Mouse (Mus musculus) limb, embryonic 13.5 days (tissue): ENCODE measurements around the gene Mcm6. TPM values are rescaled to one million over a fixed set of nuclear protein-coding genes. Genes with fewer than 3 reads are reported as not detected.

Source experiments
- ATAC-seq: fragments of 200-750 bp; cut with Nextera tagmentation; 2 replicates; pipeline ENCODE4 v1.8.0; 2017; ENCODE audit warnings: low read depth, moderate number of reproducible peaks, moderate TSS enrichment; ENCODE audit not compliant: low FRiP score
- H3K27ac ChIP-seq: fragments of 300-500 bp; sonication (generic); 2 replicates; pipeline ENCODE4 v1.5.1; 2015; ENCODE audit warnings: inconsistent platforms, mild to moderate bottlenecking, moderate library complexity
- H3K27me3 ChIP-seq: fragments of 300-500 bp; sonication (generic); 2 replicates; pipeline ENCODE4 v1.6.1; 2015; ENCODE audit warnings: mild to moderate bottlenecking, inconsistent platforms
- H3K36me3 ChIP-seq: fragments of 300-500 bp; sonication (generic); 2 replicates; pipeline ENCODE4 v1.6.1; 2015; ENCODE audit warnings: inconsistent platforms, mild to moderate bottlenecking, moderate library complexity
- H3K4me1 ChIP-seq: fragments of 300-500 bp; sonication (generic); 2 replicates; pipeline ENCODE4 v1.6.1; 2015; ENCODE audit warnings: inconsistent platforms
- H3K4me2 ChIP-seq: fragments of 300-500 bp; sonication (generic); replicated peaks from 2 replicates; pipeline ENCODE4 v1.6.1; 2015; ENCODE audit warnings: inconsistent platforms, mild to moderate bottlenecking, moderate library complexity
- H3K4me3 ChIP-seq: fragments of 300-500 bp; sonication (generic); 2 replicates; pipeline ENCODE4 v1.5.1; 2015; ENCODE audit warnings: moderate library complexity, mild to moderate bottlenecking, inconsistent platforms
- H3K9ac ChIP-seq: fragments of 300-500 bp; sonication (generic); 2 replicates; pipeline ENCODE4 v1.6.1; 2015; ENCODE audit warnings: mild to moderate bottlenecking, inconsistent platforms
- H3K9me3 ChIP-seq: fragments of 300-500 bp; sonication (generic); 2 replicates; pipeline ENCODE4 v1.6.1; 2016; ENCODE audit warnings: inconsistent platforms
- WGBS: fragments of 180-500 bp; shearing (Covaris S2); methylation state at CpG from one replicate; pipeline ENCODE4 v1.1.7; 2015; 5-methylcytosine and 5-hydroxymethylcytosine counted together
- polyA plus RNA-seq: library from polyadenylated mRNA; unstranded; fragments of >200 nt; fragmentation: Nextera tagmentation; extraction: Ambion mirVana; gene quantifications from 2 replicates; pipeline ENCODE4 v1.2.1, GENCODE M21; 2015

The Mcm6 gene
- polyA plus RNA-seq, 1 experiment from 2014 or later = 231 TPM

DNA sequence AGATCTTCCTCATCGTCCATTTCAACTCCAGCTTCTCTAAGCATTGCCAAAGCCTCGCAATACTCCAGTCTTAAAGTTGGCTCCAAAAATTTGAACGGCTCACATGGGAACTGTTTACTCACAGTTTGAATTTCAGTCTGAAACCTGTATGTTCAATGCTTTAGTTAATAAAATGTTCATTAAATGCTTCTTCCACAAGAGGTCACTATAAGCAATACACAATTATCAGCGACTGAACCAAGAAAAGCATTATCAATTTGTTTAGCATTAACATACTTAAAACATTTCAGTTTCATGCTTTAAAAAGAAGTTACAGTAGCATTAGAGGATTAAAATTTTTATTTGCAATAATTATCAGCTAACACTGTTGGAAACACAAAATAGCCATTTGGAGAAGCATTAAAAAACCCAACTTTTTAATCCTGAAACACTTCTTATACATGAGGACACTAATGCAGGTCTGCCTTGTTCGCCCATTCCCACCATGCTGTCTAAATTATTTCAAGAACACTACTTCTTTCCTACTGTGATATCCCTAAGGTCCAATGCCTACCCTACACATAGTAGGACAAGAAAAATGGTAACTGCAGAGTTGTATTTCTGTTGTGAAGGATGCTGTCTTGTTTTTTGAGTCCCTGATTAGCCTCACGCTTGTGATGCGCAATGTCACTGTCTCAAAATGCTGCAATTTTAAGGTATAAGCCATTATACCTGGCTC, 12.8 kb upstream of the Mcm6 start:
- H3K4me1 ChIP-seq = no peaks in the 10 kb centered on the region
- no peak overlapping the region for H3K4me2 ChIP-seq
- H3K27me3 ChIP-seq = no peaks in the 10 kb centered on the region
- H3K9ac ChIP-seq = no peak overlapping the region
- no peak overlapping the region for H3K27ac ChIP-seq
- no peak for ATAC-seq
- peaks cover 31% of the 10 kb centered on the region for H3K36me3 ChIP-seq
- H3K9me3 ChIP-seq = peaks cover 3% of the 10 kb centered on the region; the same call in 1 of the 2 replicates
- H3K4me3 ChIP-seq = no peak overlapping the region
- 76% methylated on average over 7 of the region's 7 CpGs for WGBS

- no peak for ATAC-seq
These were observed 9.4 kb upstream of the Mcm6 start for GRCm38 (mm10) chr1:128368732-128369441.

DNA sequence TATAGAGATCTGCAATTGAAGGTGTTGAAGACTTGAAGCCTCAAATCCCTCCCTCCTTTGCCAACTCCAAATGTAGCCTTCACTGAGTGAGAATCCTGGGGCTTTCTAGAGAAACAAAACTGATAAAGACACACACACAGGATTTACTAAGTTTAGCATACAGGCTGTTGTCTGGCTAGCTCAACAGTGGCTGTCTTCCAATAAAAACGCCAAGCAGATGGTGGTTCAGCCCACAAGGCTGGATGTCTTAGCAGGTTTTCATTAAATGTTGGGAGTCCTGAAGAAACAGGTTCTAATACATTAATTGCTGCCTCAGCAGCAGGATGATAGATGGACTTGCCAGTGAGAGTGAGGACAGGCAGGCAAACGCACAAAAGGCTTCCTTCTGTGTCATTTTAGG, 1.1 kb upstream of the Mcm6 start:
- peaks cover 24% of the 10 kb centered on the region for H3K4me1 ChIP-seq
- H3K36me3 ChIP-seq = peaks cover 37% of the 10 kb centered on the region
- no peaks in the 10 kb centered on the region for H3K27me3 ChIP-seq
- ATAC-seq = no peak
- H3K9ac ChIP-seq = no peak overlapping the region
- no peak overlapping the region; the same call in 1 of the 2 replicates for H3K27ac ChIP-seq
- 62% methylated on average over 2 of the region's 2 CpGs for WGBS
- H3K4me3 ChIP-seq = no peak overlapping the region
- no peak overlapping the region for H3K4me2 ChIP-seq
- no peaks in the 10 kb centered on the region for H3K9me3 ChIP-seq

More at GRCm38 (mm10) chr1:128368732-128369441, 9.4 kb upstream of the Mcm6 start:
- no peaks in the 10 kb centered on the region for H3K27me3 ChIP-seq
- H3K4me2 ChIP-seq = no peak overlapping the region
- H3K36me3 ChIP-seq = peaks cover 27% of the 10 kb centered on the region
- H3K4me3 ChIP-seq = no peak overlapping the region
- H3K4me1 ChIP-seq = no peaks in the 10 kb centered on the region
- no peak overlapping the region for H3K9ac ChIP-seq
- no peaks in the 10 kb centered on the region for H3K9me3 ChIP-seq
- H3K27ac ChIP-seq = no peak overlapping the region
- WGBS = 83% methylated on average over 5 of the region's 5 CpGs

DNA sequence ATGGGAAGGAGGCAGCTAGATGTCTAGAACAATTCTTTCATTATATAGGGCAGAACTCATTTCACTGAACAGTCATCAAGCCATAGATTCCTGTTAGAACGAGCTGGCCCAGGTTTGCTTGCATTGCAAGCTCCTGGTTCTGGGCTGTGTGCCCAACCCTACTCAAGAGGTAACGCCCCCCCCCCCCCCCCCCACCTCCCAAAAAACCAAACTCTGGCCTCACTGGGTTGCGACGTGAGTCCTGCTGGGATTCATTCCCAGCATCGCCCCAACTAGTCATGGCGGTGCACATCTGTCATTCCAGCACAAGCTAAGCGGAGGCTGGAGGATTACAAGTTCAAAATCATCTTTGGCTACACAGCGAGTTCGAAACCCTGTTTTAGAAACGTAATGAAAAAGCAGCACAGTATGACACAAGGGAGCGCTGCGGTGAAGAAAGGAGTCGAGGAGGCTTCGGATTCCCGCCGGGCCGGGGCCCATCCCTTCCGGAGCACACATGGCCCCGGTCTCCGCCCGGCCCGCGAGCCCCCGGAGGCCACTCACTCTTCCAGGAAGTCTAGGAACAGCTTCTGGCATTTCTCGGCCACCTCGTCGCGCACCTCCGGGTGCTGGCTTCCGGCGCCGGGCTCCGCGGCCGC, 429 bp downstream of the Mcm6 start:
- WGBS = under 1% methylated on average over 31 of the region's 35 CpGs
- Histone ChIP-seq H3K27ac (peak overlapping the region; percentile 96), H3K27me3 (no peaks in the 10 kb centered on the region), H3K4me1 (peaks cover 24% of the 10 kb centered on the region), H3K9ac (peak overlapping the region; percentile 89), H3K36me3 (peaks cover 40% of the 10 kb centered on the region), H3K4me2 (peak overlapping the region; percentile 67), H3K4me3 (peak overlapping the region; percentile 84), H3K9me3 (no peaks in the 10 kb centered on the region)
- ATAC-seq = peak; percentile 82

DNA sequence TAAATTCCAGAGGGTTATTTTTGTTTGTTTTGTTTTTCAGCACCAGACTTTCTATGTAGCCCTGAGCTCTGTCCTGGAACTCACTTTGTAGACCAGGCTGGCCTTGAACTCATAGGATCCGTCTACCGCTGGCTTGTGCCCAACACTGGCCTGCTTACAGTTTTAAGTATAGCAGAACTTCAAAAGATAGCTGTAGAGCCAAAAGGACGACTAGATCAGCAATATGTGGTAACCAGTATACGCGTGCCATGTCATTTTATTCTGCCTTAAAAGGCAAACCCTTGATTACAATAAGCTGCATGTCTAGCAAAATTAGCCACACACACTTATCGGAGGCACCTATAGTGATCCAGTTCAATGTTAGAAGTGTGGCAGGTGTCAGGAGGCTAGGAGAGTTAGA, 1.2 kb downstream of the Mcm6 start:
- peaks cover 24% of the 10 kb centered on the region for H3K4me1 ChIP-seq
- no peak overlapping the region for H3K27ac ChIP-seq
- H3K4me2 ChIP-seq = peak overlapping the region; percentile 67
- peaks cover 45% of the 10 kb centered on the region for H3K36me3 ChIP-seq
- H3K27me3 ChIP-seq = no peaks in the 10 kb centered on the region
- H3K9ac ChIP-seq = peak overlapping the region; percentile 89
- 71% methylated on average over 6 of the region's 6 CpGs for WGBS
- H3K9me3 ChIP-seq = no peaks in the 10 kb centered on the region
- no peak for ATAC-seq
- H3K4me3 ChIP-seq = peak overlapping the region; percentile 84

DNA sequence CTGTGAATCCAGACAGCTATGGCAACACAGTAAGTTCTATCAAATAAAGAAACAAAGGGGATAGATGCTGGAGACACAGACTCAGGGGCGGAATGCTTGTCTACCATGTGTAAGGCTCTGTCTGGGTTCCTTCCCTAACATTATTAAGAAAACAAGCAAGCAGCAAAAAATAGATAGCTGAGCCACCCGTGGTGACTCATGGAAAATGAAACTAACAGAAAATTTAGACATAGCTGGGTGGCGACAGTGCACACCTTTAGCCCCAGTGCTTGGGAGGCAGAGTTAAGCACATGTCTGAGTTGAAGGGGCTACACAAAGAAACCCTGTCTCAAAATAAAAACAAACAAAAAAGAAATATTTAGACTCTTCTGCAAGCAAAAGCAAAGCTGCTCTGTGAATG, 2.0 kb downstream of the Mcm6 start:
- peak overlapping the region; percentile 89; the same call in 1 of the 2 replicates for H3K9ac ChIP-seq
- H3K36me3 ChIP-seq = peaks cover 45% of the 10 kb centered on the region
- no peak for ATAC-seq
- peak overlapping the region; percentile 67 for H3K4me2 ChIP-seq
- H3K9me3 ChIP-seq = no peaks in the 10 kb centered on the region
- H3K4me3 ChIP-seq = peak overlapping the region; percentile 84
- no peak overlapping the region for H3K27ac ChIP-seq
- WGBS = 70% methylated on average over 3 of the region's 3 CpGs
- H3K4me1 ChIP-seq = peaks cover 24% of the 10 kb centered on the region
- H3K27me3 ChIP-seq = no peaks in the 10 kb centered on the region

GRCm38 (mm10) chr1:128353092-128353491, 6.4 kb downstream of the Mcm6 start:
- no peak for ATAC-seq
- H3K27me3 ChIP-seq = no peaks in the 10 kb centered on the region
- no peak overlapping the region for H3K9ac ChIP-seq
- H3K36me3 ChIP-seq = peaks cover 77% of the 10 kb centered on the region
- H3K9me3 ChIP-seq = no peaks in the 10 kb centered on the region
- peaks cover 14% of the 10 kb centered on the region for H3K4me1 ChIP-seq
- WGBS = 89% methylated on average over 3 of the region's 3 CpGs
- H3K4me2 ChIP-seq = no peak overlapping the region
- H3K4me3 ChIP-seq = no peak overlapping the region
- no peak overlapping the region for H3K27ac ChIP-seq

- Histone ChIP-seq H3K9ac (no peak overlapping the region), H3K4me3 (no peak overlapping the region), H3K27ac (no peak overlapping the region), H3K9me3 (no peaks in the 10 kb centered on the region), H3K27me3 (no peaks in the 10 kb centered on the region), H3K4me2 (no peak overlapping the region), H3K4me1 (no peaks in the 10 kb centered on the region), H3K36me3 (peaks cover 89% of the 10 kb centered on the region)
- no peak for ATAC-seq
- 90% methylated on average over 10 of the region's 10 CpGs for WGBS
These were observed 15.2 kb downstream of the Mcm6 start for GRCm38 (mm10) chr1:128344232-128344631.

GRCm38 (mm10) chr1:128337708-128338320, 21.6 kb downstream of the Mcm6 start:
- Histone ChIP-seq H3K36me3 (peaks cover 89% of the 10 kb centered on the region), H3K27me3 (no peaks in the 10 kb centered on the region), H3K4me3 (no peak overlapping the region), H3K9me3 (no peaks in the 10 kb centered on the region), H3K4me2 (no peak overlapping the region), H3K9ac (no peak overlapping the region), H3K4me1 (no peaks in the 10 kb centered on the region), H3K27ac (no peak overlapping the region)
- 93% methylated on average over 13 of the region's 13 CpGs for WGBS
- ATAC-seq = no peak

- H3K9me3 ChIP-seq = no peaks in the 10 kb centered on the region
- no peaks in the 10 kb centered on the region for H3K4me1 ChIP-seq
- no peak overlapping the region for H3K27ac ChIP-seq
- H3K36me3 ChIP-seq = peaks cover 92% of the 10 kb centered on the region
- no peaks in the 10 kb centered on the region for H3K27me3 ChIP-seq
- H3K9ac ChIP-seq = no peak overlapping the region
- WGBS = 89% methylated on average over 1 of the region's 1 CpGs
- no peak overlapping the region for H3K4me2 ChIP-seq
- no peak overlapping the region for H3K4me3 ChIP-seq
- ATAC-seq = no peak
These were observed 29.2 kb downstream of the Mcm6 start for GRCm38 (mm10) chr1:128330313-128330712.

DNA sequence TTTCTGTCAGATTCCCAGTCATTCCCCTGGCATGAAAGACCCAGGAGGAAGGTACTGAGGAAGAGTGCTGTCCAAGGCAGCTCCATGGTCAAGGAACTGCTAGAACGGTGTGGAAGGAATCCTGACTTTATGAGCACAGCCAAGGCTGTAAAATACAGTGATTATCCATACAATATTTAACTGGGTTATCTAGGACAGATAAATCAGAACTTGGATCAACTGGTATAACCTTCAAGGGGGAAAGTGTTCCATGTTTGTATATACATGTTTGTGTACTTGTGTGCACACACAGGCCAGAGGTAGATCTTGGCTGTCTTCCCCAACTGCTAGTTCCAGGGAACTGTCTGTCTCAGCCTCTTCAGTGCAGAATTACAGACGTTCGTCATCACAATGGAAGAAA, 31.2 kb downstream of the Mcm6 start, which contains the start of gene Lct:
TSS of gene Lct (minus strand) at position 101 of the 400 bp plus-strand sequence.
- Histone ChIP-seq H3K9me3 (no peaks in the 10 kb centered on the region), H3K9ac (no peak within 1 kb of the TSS), H3K4me2 (no peak within 1 kb of the TSS), H3K4me1 (no peaks in the 10 kb centered on the region), H3K4me3 (no peak within 1 kb of the TSS), H3K27me3 (no peaks in the 10 kb centered on the region), H3K36me3 (peaks cover 78% of the 10 kb centered on the region), H3K27ac (no peak within 1 kb of the TSS)
- WGBS = 88% methylated on average over 3 of the region's 3 CpGs
- no peak for ATAC-seq

DNA sequence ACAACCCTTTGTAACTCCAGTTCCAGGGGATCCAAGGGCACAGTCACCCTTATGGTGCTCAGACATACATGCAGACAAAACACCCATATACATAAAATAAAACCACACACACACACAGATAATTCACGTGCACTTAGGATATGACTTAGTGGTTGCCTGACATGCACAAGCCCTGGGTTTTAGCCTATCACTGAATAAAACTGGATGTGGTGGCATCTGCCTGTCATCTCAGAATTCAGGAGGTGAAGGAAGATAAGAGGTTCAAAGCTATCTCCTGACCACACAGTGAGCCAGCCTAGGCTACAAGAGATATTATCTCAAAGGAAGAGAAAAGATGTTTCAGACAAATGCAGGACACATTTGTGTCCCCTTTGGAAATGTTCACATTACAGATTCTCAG, 32.3 kb downstream of the Mcm6 start:
- Histone ChIP-seq H3K36me3 (peaks cover 67% of the 10 kb centered on the region), H3K4me1 (no peaks in the 10 kb centered on the region), H3K9ac (no peak overlapping the region), H3K4me3 (no peak overlapping the region), H3K27ac (no peak overlapping the region), H3K27me3 (no peaks in the 10 kb centered on the region), H3K9me3 (no peaks in the 10 kb centered on the region), H3K4me2 (no peak overlapping the region)
- ATAC-seq = no peak
- 98% methylated on average over 1 of the region's 1 CpGs for WGBS
